Mouse (Mus musculus): ENCODE measurements around the gene Nckap1. TPM values are rescaled to one million over a fixed set of nuclear protein-coding genes. Genes with fewer than 3 reads are reported as not detected.

Nckap1 gene
- polyA plus RNA-seq (2017; shearing (Covaris generic)): 0.72 TPM

DNA sequence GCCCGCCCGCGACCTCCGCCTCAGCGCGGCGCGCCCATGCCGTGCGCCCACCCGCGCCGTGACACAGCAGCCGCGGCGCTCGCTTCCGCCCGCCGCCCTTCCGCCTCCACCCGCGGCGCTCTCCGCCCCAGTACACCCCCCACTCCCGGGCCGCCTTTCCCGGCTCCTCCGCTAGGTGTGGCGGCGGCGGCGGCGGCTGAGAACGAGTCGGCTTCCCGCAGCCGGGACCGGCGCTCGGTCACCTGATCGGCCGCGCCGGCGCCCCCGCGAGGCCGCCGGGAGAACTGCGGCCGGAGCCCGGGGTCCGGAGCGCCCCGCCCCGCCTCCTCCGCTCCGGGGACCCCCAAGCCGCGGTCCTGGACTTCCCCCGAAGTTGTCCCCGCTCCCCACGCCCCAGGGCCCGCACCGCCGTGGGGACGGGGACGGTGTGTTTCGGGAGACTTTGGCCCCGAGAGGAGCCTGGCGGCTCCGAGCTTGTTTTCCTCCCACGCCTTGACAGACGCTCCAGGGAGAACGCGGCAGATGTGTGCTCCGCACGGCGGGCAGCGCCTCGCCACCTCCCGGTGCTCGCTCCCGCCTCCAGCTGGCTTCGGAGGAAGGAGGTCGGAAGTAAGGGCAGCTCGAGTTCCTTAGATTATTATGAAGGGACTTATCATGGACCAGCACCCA, at the start of gene Nckap1:
Nckap1 (minus strand) TSS at position 338 of the 669 bp plus-strand sequence.

DNA sequence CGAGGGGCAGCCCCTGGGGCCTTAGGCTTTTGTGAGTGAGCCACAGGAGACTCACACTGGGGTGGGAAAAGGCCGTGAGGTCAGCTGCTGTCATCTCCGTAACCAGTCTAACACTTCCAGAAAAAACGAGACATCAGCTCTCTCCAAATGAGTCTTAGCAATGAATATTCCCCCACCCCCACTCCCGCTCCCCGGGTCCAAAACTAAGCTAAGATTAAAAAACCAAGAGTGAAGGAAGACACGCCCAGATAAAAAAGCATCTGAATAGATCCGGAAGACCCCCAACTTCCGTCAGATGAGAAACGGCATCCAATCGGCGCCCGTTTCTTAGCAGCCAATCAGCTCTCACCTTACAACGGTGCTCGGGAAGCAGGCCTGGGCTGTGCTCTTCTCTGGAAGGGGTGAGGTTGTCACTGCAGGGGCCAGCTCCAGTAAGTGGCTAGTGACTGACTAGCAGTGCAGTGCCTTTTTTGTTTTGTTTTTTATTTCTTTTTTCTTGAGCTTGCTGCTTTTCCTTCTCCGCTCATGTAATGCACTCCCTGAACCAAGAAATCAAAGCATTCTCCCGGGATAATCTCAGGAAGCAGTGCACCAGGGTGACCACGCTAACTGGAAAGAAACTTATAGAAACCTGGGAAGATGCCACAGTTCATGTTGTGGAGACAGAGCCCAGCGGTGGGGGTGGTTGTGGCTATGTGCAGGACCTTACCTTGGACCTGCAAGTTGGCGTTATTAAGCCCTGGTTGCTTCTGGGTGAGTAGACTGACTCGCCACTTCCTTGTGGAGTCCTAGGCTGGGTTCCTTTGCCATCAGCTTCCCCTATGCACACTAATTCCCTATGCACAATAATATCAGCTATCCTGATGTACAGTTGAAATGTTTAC, 35.9 kb upstream of the Nckap1 start, which contains the start of the genes Dusp19 and Nup35:
Dusp19 (plus strand) TSS at position 192 of the 884 bp plus-strand sequence.
Nup35 (plus strand) TSS at position 383 of the 884 bp plus-strand sequence.

Other genes starting within 250 kb of the Nckap1 start
- not detected for gene Frzb, start 133.8 kb downstream of the Nckap1 start, polyA plus RNA-seq (2017; shearing (Covaris generic))
- gene Dusp19, start 35.7 kb upstream of the Nckap1 start, polyA plus RNA-seq (2017; shearing (Covaris generic)): 21.1 TPM
- gene Nup35, start 35.9 kb upstream of the Nckap1 start, polyA plus RNA-seq (2017; shearing (Covaris generic)): 38.3 TPM